Mouse (Mus musculus): Measurements from ENCODE around the gene Ubqln4. TPM values are rescaled to one million over a fixed set of nuclear protein-coding genes. Genes with fewer than 3 reads are reported as not detected.
"Not testable (repeated sequence)": the region's sequence is repeated elsewhere in the genome, so short reads cannot be mapped to it uniquely, and the experiment has no call there.

Gene Ubqln4
- polyA plus RNA-seq, 1 experiment, result 50.4 TPM

- no peak overlapping the region for H3K4me3 ChIP-seq (ENCODE audit: insufficient read depth, low read length)
- TF ChIP-seq POLR2A (IDR thresholded peaks at IDR 0.05; ENCODE audit: low read depth, low read length) (no peak), CTCF (IDR thresholded peaks at IDR 0.05; ENCODE audit: borderline replicate concordance, insufficient read depth, low read length) (no peak)
- no peaks in the 10 kb centered on the region for H3K4me1 ChIP-seq (ENCODE audit: control insufficient read depth, insufficient read depth, low read length)
- no peak overlapping the region for H3K27ac ChIP-seq (ENCODE audit: insufficient read depth, low read length)
Measured at GRCm38 (mm10) chr3:88569694-88570093, 16.1 kb downstream of the Ubqln4 start.

DNA sequence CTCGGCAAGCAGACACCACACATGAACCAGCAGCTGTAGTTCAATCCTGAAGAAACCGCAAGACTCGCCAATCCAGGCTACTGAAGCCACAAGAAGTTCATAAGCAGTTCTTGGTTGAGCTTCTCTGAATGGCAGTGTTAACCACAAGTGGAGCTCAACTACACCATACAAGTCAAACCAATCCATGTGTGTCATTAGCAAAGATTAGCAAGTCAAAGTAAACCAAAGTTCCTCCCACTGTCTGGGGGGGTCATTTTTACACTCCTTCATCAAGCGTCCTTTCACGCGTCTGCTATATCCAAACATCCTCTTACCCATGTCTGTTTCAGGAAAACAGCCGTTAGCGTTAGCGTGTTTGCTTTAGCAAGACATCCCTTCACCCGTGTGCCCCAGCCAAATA is 16.8 kb downstream of the Ubqln4 start:
- Histone ChIP-seq H3K27ac (ENCODE audit: insufficient read depth, low read length) (no peak overlapping the region), H3K4me3 (ENCODE audit: insufficient read depth, low read length) (no peak overlapping the region), H3K4me1 (ENCODE audit: control insufficient read depth, insufficient read depth, low read length) (no peaks in the 10 kb centered on the region)
- TF ChIP-seq POLR2A (IDR thresholded peaks at IDR 0.05; ENCODE audit: low read depth, low read length) (no peak), CTCF (IDR thresholded peaks at IDR 0.05; ENCODE audit: borderline replicate concordance, insufficient read depth, low read length) (no peak)

DNA sequence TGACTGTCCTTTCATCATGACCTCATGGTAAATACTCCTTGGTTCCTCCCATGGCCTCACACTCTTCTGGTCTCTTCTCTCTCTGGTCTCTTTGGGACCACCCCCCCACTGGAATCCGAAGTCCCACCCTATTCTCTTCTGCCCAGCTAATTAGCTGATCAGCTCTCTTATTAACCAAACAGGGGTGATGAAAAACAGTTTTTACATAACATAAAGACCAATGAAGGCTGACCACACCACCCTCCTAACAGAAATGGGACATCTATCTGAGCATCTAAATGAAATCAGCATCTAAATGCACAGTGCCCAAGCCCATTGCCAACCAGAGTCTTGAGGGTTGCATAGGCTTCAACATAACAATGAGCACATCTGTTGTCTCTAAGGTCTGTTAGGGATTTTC is 18.3 kb downstream of the Ubqln4 start:
- TF ChIP-seq CTCF (IDR thresholded peaks at IDR 0.05; ENCODE audit: borderline replicate concordance, insufficient read depth, low read length), result no peak
- no peak for TF ChIP-seq POLR2A (IDR thresholded peaks at IDR 0.05; ENCODE audit: low read depth, low read length)
- no peak overlapping the region for H3K27ac ChIP-seq (ENCODE audit: insufficient read depth, low read length)
- H3K4me3 ChIP-seq (ENCODE audit: insufficient read depth, low read length), result no peak overlapping the region
- H3K4me1 ChIP-seq (ENCODE audit: control insufficient read depth, insufficient read depth, low read length), result no peaks in the 10 kb centered on the region

- no peak overlapping the region for H3K27ac ChIP-seq (ENCODE audit: insufficient read depth, low read length)
- no peak overlapping the region for H3K4me3 ChIP-seq (ENCODE audit: insufficient read depth, low read length)
- no peak for TF ChIP-seq CTCF (IDR thresholded peaks at IDR 0.05; ENCODE audit: borderline replicate concordance, insufficient read depth, low read length)
- no peak for TF ChIP-seq POLR2A (IDR thresholded peaks at IDR 0.05; ENCODE audit: low read depth, low read length)
- H3K4me1 ChIP-seq (ENCODE audit: control insufficient read depth, insufficient read depth, low read length), result no peaks in the 10 kb centered on the region
Measured at GRCm38 (mm10) chr3:88572835-88573234, 19.3 kb downstream of the Ubqln4 start.

- no peak overlapping the region for H3K27ac ChIP-seq (ENCODE audit: insufficient read depth, low read length)
- H3K4me3 ChIP-seq (ENCODE audit: insufficient read depth, low read length), result no peak overlapping the region
- no peaks in the 10 kb centered on the region for H3K4me1 ChIP-seq (ENCODE audit: control insufficient read depth, insufficient read depth, low read length)
- TF ChIP-seq POLR2A (IDR thresholded peaks at IDR 0.05; ENCODE audit: low read depth, low read length) (no peak), CTCF (IDR thresholded peaks at IDR 0.05; ENCODE audit: borderline replicate concordance, insufficient read depth, low read length) (no peak)
Measured at GRCm38 (mm10) chr3:88573810-88574209, 20.3 kb downstream of the Ubqln4 start.

- Histone ChIP-seq H3K4me1 (ENCODE audit: control insufficient read depth, insufficient read depth, low read length) (no peaks in the 10 kb centered on the region), H3K4me3 (ENCODE audit: insufficient read depth, low read length) (no peak within 1 kb of the TSS), H3K27ac (ENCODE audit: insufficient read depth, low read length) (no peak within 1 kb of the TSS)
- TF ChIP-seq POLR2A (IDR thresholded peaks at IDR 0.05; ENCODE audit: low read depth, low read length) (no peak), CTCF (IDR thresholded peaks at IDR 0.05; ENCODE audit: borderline replicate concordance, insufficient read depth, low read length) (no peak)
Measured at GRCm38 (mm10) chr3:88575540-88575939, 22.0 kb downstream of the Ubqln4 start, which contains the start of gene Ssr2. Gene Ssr2 (plus strand): TSS chr3:88575876.

DNA sequence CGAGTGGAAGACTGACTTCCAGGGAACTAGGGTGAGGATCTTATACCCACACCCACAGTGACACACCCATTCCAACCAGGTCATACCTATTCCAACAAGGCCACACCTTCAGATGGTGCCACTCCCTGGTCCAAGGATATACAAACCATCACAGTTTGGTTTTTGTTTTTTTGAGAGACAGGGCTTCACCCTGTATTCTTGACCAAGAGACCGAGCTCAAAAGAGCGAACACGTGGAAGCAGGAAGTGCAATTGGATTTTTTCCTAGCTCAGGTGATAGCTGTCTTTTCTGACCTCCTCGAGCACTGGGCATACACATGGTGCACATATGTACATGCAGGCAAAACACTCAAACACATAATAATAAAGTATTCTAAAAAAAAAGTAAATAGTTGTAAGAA is 24.3 kb downstream of the Ubqln4 start:
- not testable (repeated sequence) for H3K4me3 ChIP-seq (ENCODE audit: insufficient read depth, low read length)

DNA sequence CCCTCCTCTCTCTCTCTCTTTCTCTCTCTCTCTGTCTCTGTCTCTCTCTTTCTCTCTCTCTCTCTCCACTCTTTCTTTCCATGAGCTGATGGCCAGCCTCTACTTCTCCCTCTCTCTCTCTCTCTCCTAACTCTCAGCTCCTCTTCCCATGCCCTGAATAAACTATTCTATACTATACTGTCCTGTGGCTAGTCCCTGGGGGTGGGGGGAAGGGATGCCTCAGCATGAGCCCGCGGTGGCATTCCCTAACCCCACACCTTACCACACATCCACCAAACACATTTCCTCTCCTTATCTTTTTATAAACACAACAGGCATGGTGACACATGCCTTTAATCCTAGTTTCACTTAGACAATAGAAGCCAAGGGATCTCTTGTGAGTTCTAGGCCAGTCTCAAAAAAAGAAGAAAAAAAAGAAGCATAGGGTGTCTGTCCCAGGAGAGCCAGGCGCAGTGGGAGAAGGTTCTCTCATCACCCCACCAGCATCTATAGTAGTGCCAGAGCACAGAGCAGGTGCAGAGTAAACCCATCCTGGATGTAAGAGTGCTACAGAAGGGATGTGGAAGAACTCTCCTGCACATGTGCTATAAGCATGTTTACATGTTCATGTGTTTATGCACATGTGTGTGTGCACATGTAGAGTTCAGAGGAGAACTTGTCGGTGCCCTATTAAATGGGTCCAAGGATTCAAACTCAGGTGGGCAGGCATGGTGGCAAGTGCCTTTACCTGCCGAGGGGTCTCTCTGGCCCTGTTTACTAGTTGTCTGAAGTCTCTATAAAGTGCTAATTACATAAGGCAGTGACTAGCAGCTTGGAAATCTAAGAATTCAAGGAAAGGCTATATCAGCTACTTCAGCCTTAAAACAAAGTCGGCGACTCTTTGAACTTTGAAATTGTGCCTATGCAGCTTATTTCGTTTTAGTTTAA is 25.2 kb downstream of the Ubqln4 start:
- Histone ChIP-seq H3K4me1 (ENCODE audit: control insufficient read depth, insufficient read depth, low read length) (0 out of 2 replicates have a peak, but pooled peaks cover 3% of the 10 kb centered on the region), H3K4me3 (ENCODE audit: insufficient read depth, low read length) (peak overlapping the region; percentile 98), H3K27ac (ENCODE audit: insufficient read depth, low read length) (no peak overlapping the region)
- TF ChIP-seq POLR2A (IDR thresholded peaks at IDR 0.05; ENCODE audit: low read depth, low read length), result no peak
- TF ChIP-seq CTCF (IDR thresholded peaks at IDR 0.05; ENCODE audit: borderline replicate concordance, insufficient read depth, low read length), result no peak

More for the DNA sequence above, 24.3 kb downstream of the Ubqln4 start:
- not testable (repeated sequence) for H3K27ac ChIP-seq (ENCODE audit: insufficient read depth, low read length); H3K4me1 ChIP-seq (ENCODE audit: control insufficient read depth, insufficient read depth, low read length)

GRCm38 (mm10) chr3:88579454-88580117 is 26.0 kb downstream of the Ubqln4 start:
- peak; percentile 85 for TF ChIP-seq POLR2A (IDR thresholded peaks at IDR 0.05; ENCODE audit: low read depth, low read length)
- no peak for TF ChIP-seq CTCF (IDR thresholded peaks at IDR 0.05; ENCODE audit: borderline replicate concordance, insufficient read depth, low read length)
- no peak overlapping the region for H3K27ac ChIP-seq (ENCODE audit: insufficient read depth, low read length)
- H3K4me1 ChIP-seq (ENCODE audit: control insufficient read depth, insufficient read depth, low read length), result 0 out of 2 replicates have a peak, but pooled peaks cover 3% of the 10 kb centered on the region

GRCm38 (mm10) chr3:88585769-88586168 is 32.2 kb downstream of the Ubqln4 start:
- H3K4me3 ChIP-seq (ENCODE audit: insufficient read depth, low read length), result no peak overlapping the region
- H3K27ac ChIP-seq (ENCODE audit: insufficient read depth, low read length), result no peak overlapping the region
- TF ChIP-seq CTCF (IDR thresholded peaks at IDR 0.05; ENCODE audit: borderline replicate concordance, insufficient read depth, low read length), result no peak
- no peak for TF ChIP-seq POLR2A (IDR thresholded peaks at IDR 0.05; ENCODE audit: low read depth, low read length)
- H3K4me1 ChIP-seq (ENCODE audit: control insufficient read depth, insufficient read depth, low read length), result 0 out of 2 replicates have a peak, but pooled peaks cover 3% of the 10 kb centered on the region

More at GRCm38 (mm10) chr3:88579454-88580117, 26.0 kb downstream of the Ubqln4 start:
- H3K4me3 ChIP-seq (ENCODE audit: insufficient read depth, low read length), result peak overlapping the region; percentile 98
